Mouse (Mus musculus): ENCODE data around the gene Mast1. TPM values are rescaled to one million over a fixed set of nuclear protein-coding genes. Genes with fewer than 3 reads are reported as not detected.

Gene Mast1
- total and polyA plus RNA-seq, 2 experiments from 2014 or later, result not detected

GRCm38 (mm10) chr8:84984294-84985048 lies 47.3 kb upstream of the Mast1 start:
- Histone ChIP-seq H3K9me3 (replicated peaks; ENCODE audit: control insufficient read depth, low read length) (no peaks in the 10 kb centered on the region), H3K27ac (ENCODE audit: low read depth) (peak overlapping the region; percentile 75), H3K36me3 (replicated peaks; ENCODE audit: control insufficient read depth, insufficient read depth, low read length) (no peaks in the 10 kb centered on the region), H3K4me1 (ENCODE audit: control insufficient read depth, insufficient read depth) (peaks cover 40% of the 10 kb centered on the region), H3K4me2 (ENCODE audit: low read depth, low read length) (peak overlapping the region; percentile 87), H3K27me3 (ENCODE audit: control insufficient read depth, insufficient read depth, low read length) (no peaks in the 10 kb centered on the region), H3K9ac (replicated peaks; ENCODE audit: low read depth, low read length) (no peak overlapping the region), H3K4me3 (ENCODE audit: low read depth, low read length) (no peak overlapping the region)
- 23% methylated on average over 13 of the region's 16 CpGs for WGBS
- ATAC-seq (ENCODE audit: insufficient read depth, low read depth) (no peak), DNase-seq (ENCODE audit: low spot score) (no peak)
- TF ChIP-seq EP300 (IDR thresholded peaks at IDR 0.05; ENCODE audit: low read depth) (no peak), CTCF (IDR thresholded peaks at IDR 0.05; ENCODE audit: low read depth) (no peak)

- Histone ChIP-seq H3K4me3 (ENCODE audit: low read depth, low read length) (no peak overlapping the region), H3K9ac (replicated peaks; ENCODE audit: low read depth, low read length) (no peak overlapping the region), H3K9me3 (replicated peaks; ENCODE audit: control insufficient read depth, low read length) (no peaks in the 10 kb centered on the region), H3K27me3 (ENCODE audit: control insufficient read depth, insufficient read depth, low read length) (no peaks in the 10 kb centered on the region), H3K27ac (ENCODE audit: low read depth) (0 out of 2 replicates have a peak overlapping the region, but pooled peaks have one; percentile 36), H3K36me3 (replicated peaks; ENCODE audit: control insufficient read depth, insufficient read depth, low read length) (no peaks in the 10 kb centered on the region), H3K4me2 (ENCODE audit: low read depth, low read length) (no peak overlapping the region), H3K4me1 (ENCODE audit: control insufficient read depth, insufficient read depth) (peaks cover 43% of the 10 kb centered on the region)
- no peak for TF ChIP-seq EP300 (IDR thresholded peaks at IDR 0.05; ENCODE audit: low read depth)
- no peak for TF ChIP-seq CTCF (IDR thresholded peaks at IDR 0.05; ENCODE audit: low read depth)
- WGBS, result 57% methylated on average over 3 of the region's 3 CpGs
- DNase-seq (ENCODE audit: low spot score) (no peak), ATAC-seq (ENCODE audit: insufficient read depth, low read depth) (no peak)
These were observed 45.4 kb upstream of the Mast1 start for GRCm38 (mm10) chr8:84982499-84983011.

- TF ChIP-seq CTCF (IDR thresholded peaks at IDR 0.05; ENCODE audit: low read depth) (no peak), EP300 (IDR thresholded peaks at IDR 0.05; ENCODE audit: low read depth) (no peak)
- DNase-seq (ENCODE audit: low spot score) (no peak), ATAC-seq (ENCODE audit: insufficient read depth, low read depth) (no peak)
- Histone ChIP-seq H3K9ac (replicated peaks; ENCODE audit: low read depth, low read length) (no peak overlapping the region), H3K27ac (ENCODE audit: low read depth) (peak overlapping the region; percentile 92; the same call in 1 of the 2 replicates), H3K4me2 (ENCODE audit: low read depth, low read length) (no peak overlapping the region), H3K27me3 (ENCODE audit: control insufficient read depth, insufficient read depth, low read length) (no peaks in the 10 kb centered on the region), H3K36me3 (replicated peaks; ENCODE audit: control insufficient read depth, insufficient read depth, low read length) (no peaks in the 10 kb centered on the region), H3K4me1 (ENCODE audit: control insufficient read depth, insufficient read depth) (peaks cover 43% of the 10 kb centered on the region), H3K9me3 (replicated peaks; ENCODE audit: control insufficient read depth, low read length) (no peaks in the 10 kb centered on the region), H3K4me3 (ENCODE audit: low read depth, low read length) (no peak overlapping the region)
- WGBS, result 74% methylated on average over 12 of the region's 15 CpGs
These were observed 44.7 kb upstream of the Mast1 start for GRCm38 (mm10) chr8:84981644-84982498.

- Histone ChIP-seq H3K9me3 (replicated peaks; ENCODE audit: control insufficient read depth, low read length) (no peaks in the 10 kb centered on the region), H3K4me1 (ENCODE audit: control insufficient read depth, insufficient read depth) (peaks cover 45% of the 10 kb centered on the region), H3K4me3 (ENCODE audit: low read depth, low read length) (peak overlapping the region; percentile 63), H3K9ac (replicated peaks; ENCODE audit: low read depth, low read length) (no peak overlapping the region), H3K4me2 (ENCODE audit: low read depth, low read length) (peak overlapping the region; percentile 92), H3K27me3 (ENCODE audit: control insufficient read depth, insufficient read depth, low read length) (no peaks in the 10 kb centered on the region), H3K27ac (ENCODE audit: low read depth) (peak overlapping the region; percentile 92), H3K36me3 (replicated peaks; ENCODE audit: control insufficient read depth, insufficient read depth, low read length) (no peaks in the 10 kb centered on the region)
- no peak for TF ChIP-seq CTCF (IDR thresholded peaks at IDR 0.05; ENCODE audit: low read depth)
- TF ChIP-seq EP300 (IDR thresholded peaks at IDR 0.05; ENCODE audit: low read depth), result no peak
- WGBS, result 21% methylated on average over 11 of the region's 11 CpGs
- DNase-seq (ENCODE audit: low spot score), result peak; percentile 49
- ATAC-seq (ENCODE audit: insufficient read depth, low read depth), result no peak
These were observed 43.6 kb upstream of the Mast1 start for GRCm38 (mm10) chr8:84980622-84981358.
